Mouse (Mus musculus): ENCODE results near the gene Prpf40b.

- no peak for TF ChIP-seq POLR2A (IDR thresholded peaks at IDR 0.05; ENCODE audit: control insufficient read depth, extremely low read depth, insufficient read depth, low read length, poor library complexity)
- peak; percentile 62; the same call in 1 of the 2 replicates for TF ChIP-seq CTCF (IDR thresholded peaks at IDR 0.05; ENCODE audit: borderline replicate concordance, control insufficient read depth, extremely low read depth, insufficient read depth, low read length, poor library complexity)
These were observed 29.2 kb upstream of the Prpf40b start for GRCm38 (mm10) chr15:99265679-99266078.

All from thymus, adult 2 months (tissue).